8 mouse cellular contexts compared by ENCODE assay signal in genomic region chr2:27473061-27473765, GRCm38 (mm10). TPM values are rescaled to one million over a fixed set of nuclear protein-coding genes. Genes with fewer than 3 reads are reported as not detected.
DNase-seq lines count a peak whose midpoint lies in the region; ATAC-seq lines count a peak whose summit lies in the region.

No protein-coding gene starts in this region.

- no peaks in the 10 kb centered on the region for H3K9me3 ChIP-seq in heart, embryonic 15.5 days (replicated peaks)
- no peaks in the 10 kb centered on the region for H3K9me3 ChIP-seq in liver, embryonic 16.5 days (replicated peaks; ENCODE audit: control insufficient read depth, low read length)

- peak overlapping the region; percentile 94 for H3K9ac ChIP-seq in heart, embryonic 15.5 days
- H3K9ac ChIP-seq in liver, embryonic 16.5 days (ENCODE audit: low read depth, low read length): peak overlapping the region; percentile 86

- H3K36me3 ChIP-seq in heart, embryonic 15.5 days: no peaks in the 10 kb centered on the region
- H3K36me3 ChIP-seq in liver, embryonic 16.5 days (ENCODE audit: control insufficient read depth, insufficient read depth): no peaks in the 10 kb centered on the region

- H3K4me1 ChIP-seq in heart, embryonic 15.5 days (replicated peaks): peaks cover 66% of the 10 kb centered on the region
- H3K4me1 ChIP-seq in liver, embryonic 16.5 days (ENCODE audit: control insufficient read depth, low read depth, low read length): peaks cover 64% of the 10 kb centered on the region

- 46% methylated on average over 7 of the region's 7 CpGs for WGBS in heart, embryonic 15.5 days
- 45% methylated on average over 7 of the region's 7 CpGs for WGBS in liver, embryonic 16.5 days (ENCODE audit: insufficient replicate concordance)

- peak overlapping the region; percentile 95 for H3K27ac ChIP-seq in heart, embryonic 15.5 days
- peak overlapping the region; percentile 28 for H3K27ac ChIP-seq in liver, embryonic 16.5 days (ENCODE audit: low read length)

- no peak for ATAC-seq in heart, embryonic 15.5 days (replicated peaks; ENCODE audit: insufficient number of reproducible peaks, insufficient read depth, low FRiP score, low read depth)
- no peak for ATAC-seq in liver, embryonic 16.5 days (ENCODE audit: low read depth)
- ATAC-seq in granulocyte monocyte progenitor cell, adult 5-6 weeks (replicated peaks; ENCODE audit: poor library complexity, severe bottlenecking): no peak

- peak overlapping the region; percentile 81 for H3K4me2 ChIP-seq in heart, embryonic 15.5 days
- H3K4me2 ChIP-seq in liver, embryonic 16.5 days (ENCODE audit: low read depth, low read length): peak overlapping the region; percentile 89

- H3K4me3 ChIP-seq in heart, embryonic 15.5 days: peak overlapping the region; percentile 76
- peak overlapping the region; percentile 80 for H3K4me3 ChIP-seq in liver, embryonic 16.5 days (ENCODE audit: low read depth, low read length)

- H3K27me3 ChIP-seq in heart, embryonic 15.5 days: no peaks in the 10 kb centered on the region
- no peaks in the 10 kb centered on the region for H3K27me3 ChIP-seq in liver, embryonic 16.5 days (ENCODE audit: control insufficient read depth, insufficient read depth, low read depth, low read length)

- DNase-seq in adrenal gland, adult (ENCODE audit: inconsistent age in 2 of 2, low spot score in 1 of 2): peak; percentile 49 to 77
- no peak for DNase-seq in adrenal gland, postnatal 25 days
- peak; percentile 47 for DNase-seq in A20 (ENCODE audit: low read depth, low spot score)
- no peak for DNase-seq in Muller cell, postnatal 12 days (ENCODE audit: inconsistent ontology term)
- no peak for DNase-seq in spleen, postnatal 4 days (ENCODE audit: low spot score in 2 of 2)

RNA-seq across cellular contexts. Expression of gene Brd3os, which starts 31.1 kb away (rescaled TPM):
- 11.0 and 12.8 TPM in 2 replicates for total RNA-seq in adrenal gland, postnatal 25 days (2021)
- 3.0 and 4.8 TPM in 2 replicates for polyA plus RNA-seq in heart, embryonic 15.5 days (2015; fragmentation: Nextera tagmentation; extraction: Ambion mirVana)
- 0.32 and 0.67 TPM in 2 replicates for polyA plus RNA-seq in liver, embryonic 16.5 days (2015; fragmentation: Nextera tagmentation; extraction: Ambion mirVana)
- total RNA-seq in granulocyte monocyte progenitor cell, adult 5-6 weeks (2014; fragmentation: Nextera tagmentation): 0.77 and 2.9 TPM in 2 replicates
- not detected in 2 replicates for total RNA-seq in granulocyte monocyte progenitor cell, adult 5-6 weeks (2017)

RNA-seq across cellular contexts. Expression of gene Brd3, which starts 34.2 kb away (rescaled TPM):
- 81.8 and 110 TPM in 2 replicates for total RNA-seq in adrenal gland, postnatal 25 days (2021)
- 52.9 and 65.0 TPM in 2 replicates for polyA plus RNA-seq in heart, embryonic 15.5 days (2015; fragmentation: Nextera tagmentation; extraction: Ambion mirVana)
- 21.5 and 24.3 TPM in 2 replicates for polyA plus RNA-seq in liver, embryonic 16.5 days (2015; fragmentation: Nextera tagmentation; extraction: Ambion mirVana)
- 35.9 and 65.0 TPM in 2 replicates for total RNA-seq in granulocyte monocyte progenitor cell, adult 5-6 weeks (2014; fragmentation: Nextera tagmentation)
- total RNA-seq in granulocyte monocyte progenitor cell, adult 5-6 weeks (2017): 25.6 and 26.3 TPM in 2 replicates

RNA-seq across cellular contexts. Expression of gene Wdr5, which starts 41.7 kb away (rescaled TPM):
- total RNA-seq in adrenal gland, postnatal 25 days (2021): 37.3 and 40.2 TPM in 2 replicates
- 26.7 and 34.0 TPM in 2 replicates for polyA plus RNA-seq in heart, embryonic 15.5 days (2015; fragmentation: Nextera tagmentation; extraction: Ambion mirVana)
- 22.2 and 22.4 TPM in 2 replicates for polyA plus RNA-seq in liver, embryonic 16.5 days (2015; fragmentation: Nextera tagmentation; extraction: Ambion mirVana)
- total RNA-seq in granulocyte monocyte progenitor cell, adult 5-6 weeks (2014; fragmentation: Nextera tagmentation): 61.9 and 77.1 TPM in 2 replicates
- 76.8 and 88.0 TPM in 2 replicates for total RNA-seq in granulocyte monocyte progenitor cell, adult 5-6 weeks (2017)

RNA-seq across cellular contexts. Expression of gene Vav2, which starts 46.4 kb away (rescaled TPM):
- total RNA-seq in adrenal gland, postnatal 25 days (2021): 25.0 and 26.8 TPM in 2 replicates
- 3.1 and 4.8 TPM in 2 replicates for polyA plus RNA-seq in heart, embryonic 15.5 days (2015; fragmentation: Nextera tagmentation; extraction: Ambion mirVana)
- polyA plus RNA-seq in liver, embryonic 16.5 days (2015; fragmentation: Nextera tagmentation; extraction: Ambion mirVana): 4.9 and 5.9 TPM in 2 replicates
- total RNA-seq in granulocyte monocyte progenitor cell, adult 5-6 weeks (2014; fragmentation: Nextera tagmentation): 6.3 and 14.9 TPM in 2 replicates
- total RNA-seq in granulocyte monocyte progenitor cell, adult 5-6 weeks (2017): 6.9 and 7.2 TPM in 2 replicates

Comparison
In these comparisons a context has a peak if more than half of its experiments do, and no peak if none do; other contexts are left out.
1. DNase-seq: peak in adrenal gland, adult (2 of 2) and A20 (single experiment); none in adrenal gland, postnatal 25 days (single experiment), Muller cell, postnatal 12 days (single experiment) and spleen, postnatal 4 days (0 of 2).